Mouse (Mus musculus) limb, embryonic 14.5 days (tissue): Measurements from ENCODE around the gene Enah. TPM values are rescaled to one million over a fixed set of nuclear protein-coding genes. Genes with fewer than 3 reads are reported as not detected.

Source experiments
- ATAC-seq: fragments of 200-750 bp; cut with Nextera tagmentation; 2 replicates; pipeline ENCODE4 v1.8.0; 2017; ENCODE audit warnings: low read depth, moderate number of reproducible peaks, moderate TSS enrichment; ENCODE audit not compliant: low FRiP score
- DNase-seq: peaks from one replicate; pipeline ENCODE4 v3.0.0-alpha.2; 2015; ENCODE audit warnings: low spot score
- H3K27ac ChIP-seq: fragments of 300-500 bp; sonication (generic); replicated peaks from 2 replicates; pipeline ENCODE4 v1.5.1; 2014; ENCODE audit warnings: low read depth, mild to moderate bottlenecking, low read length, moderate library complexity, mixed read lengths
- H3K27me3 ChIP-seq: fragments of 300-500 bp; sonication (generic); 2 replicates; pipeline ENCODE4 v1.6.1; 2014; ENCODE audit warnings: low read length, mixed read lengths; ENCODE audit not compliant: control insufficient read depth, insufficient read depth
- H3K36me3 ChIP-seq: fragments of 300-500 bp; sonication (generic); 2 replicates; pipeline ENCODE4 v1.6.1; 2014; ENCODE audit warnings: mild to moderate bottlenecking, low read length, moderate library complexity, mixed read lengths; ENCODE audit not compliant: control insufficient read depth, insufficient read depth
- H3K4me1 ChIP-seq: fragments of 300-500 bp; sonication (generic); 2 replicates; pipeline ENCODE4 v1.6.1; 2014; ENCODE audit warnings: antibody characterized with exemption, low read length, mixed read lengths; ENCODE audit not compliant: control insufficient read depth, insufficient read depth
- H3K4me2 ChIP-seq: fragments of 300-500 bp; sonication (generic); replicated peaks from 2 replicates; pipeline ENCODE4 v1.6.1; 2014; ENCODE audit warnings: low read depth, mild to moderate bottlenecking, low read length, moderate library complexity; ENCODE audit not compliant: severe bottlenecking
- H3K4me3 ChIP-seq: fragments of 300-500 bp; sonication (generic); replicated peaks from 2 replicates; pipeline ENCODE4 v1.5.1; 2014; ENCODE audit warnings: low read length
- H3K9ac ChIP-seq: fragments of 300-500 bp; sonication (generic); 2 replicates; pipeline ENCODE4 v1.6.1; 2014; ENCODE audit warnings: mild to moderate bottlenecking, low read depth, low read length, moderate library complexity; ENCODE audit not compliant: severe bottlenecking
- H3K9me3 ChIP-seq: fragments of 300-500 bp; sonication (generic); 2 replicates; pipeline ENCODE4 v1.6.1; 2016; ENCODE audit warnings: low read length; ENCODE audit not compliant: control insufficient read depth
- POLR2A ChIP-seq: fragments of 200-500 bp; IDR thresholded peaks from 2 replicates; pipeline ENCODE4 v1.8.0; 2012; ENCODE audit warnings: inconsistent platforms, mild to moderate bottlenecking, moderate library complexity, borderline replicate concordance; ENCODE audit not compliant: insufficient read depth, insufficient read length; ENCODE audit errors: extremely low read depth
- WGBS: fragments of 180-500 bp; shearing (Covaris S2); extraction: QIAGEN DNeasy Blood & Tissue Kit; methylation state at CpG from one replicate; pipeline ENCODE4 v1.1.7; 2014; 5-methylcytosine and 5-hydroxymethylcytosine counted together
- polyA plus RNA-seq, 2 experiments: library from polyadenylated mRNA; depleted of rRNA in 1 of 2; stranded (reverse) in 1 of 2; unstranded in 1 of 2; fragments of >200 nt; fragmentation: Nextera tagmentation in 1 of 2; extraction: Ambion mirVana in 1 of 2; gene quantifications; 2 replicates each; pipeline versions ENCODE4 v1.2.1 to v1.2.3; 2012 to 2014

Gene Enah
- polyA plus RNA-seq, 2 experiments: 29.3 to 89.2 TPM

DNA sequence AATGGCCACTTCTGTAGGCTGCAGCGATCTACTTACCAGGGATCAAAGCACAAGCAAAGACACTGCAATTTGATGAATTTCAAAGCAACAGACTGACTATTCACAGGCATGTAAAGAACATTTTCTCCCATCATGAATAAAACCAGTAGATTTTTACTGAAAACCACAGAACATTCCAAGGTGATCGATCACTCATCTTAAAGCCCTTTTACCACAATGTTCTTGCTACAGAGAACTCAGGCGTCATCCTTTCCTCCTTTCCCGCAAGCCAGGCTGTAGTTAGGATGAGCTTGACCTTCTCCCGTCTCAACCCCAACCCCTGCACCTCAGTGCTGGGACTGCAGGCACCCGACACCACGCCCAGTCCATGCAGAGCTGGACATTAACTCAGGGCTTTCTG is 107.9 kb downstream of the Enah start:
- Histone ChIP-seq H3K36me3 (peaks cover 41% of the 10 kb centered on the region), H3K9me3 (no peaks in the 10 kb centered on the region), H3K4me3 (no peak overlapping the region), H3K27me3 (no peaks in the 10 kb centered on the region), H3K4me1 (no peaks in the 10 kb centered on the region), H3K27ac (no peak overlapping the region), H3K9ac (no peak overlapping the region), H3K4me2 (no peak overlapping the region)
- 90% methylated on average over 7 of the region's 7 CpGs for WGBS
- DNase-seq: no peak
- no peak for ATAC-seq
- TF ChIP-seq POLR2A: no peak

DNA sequence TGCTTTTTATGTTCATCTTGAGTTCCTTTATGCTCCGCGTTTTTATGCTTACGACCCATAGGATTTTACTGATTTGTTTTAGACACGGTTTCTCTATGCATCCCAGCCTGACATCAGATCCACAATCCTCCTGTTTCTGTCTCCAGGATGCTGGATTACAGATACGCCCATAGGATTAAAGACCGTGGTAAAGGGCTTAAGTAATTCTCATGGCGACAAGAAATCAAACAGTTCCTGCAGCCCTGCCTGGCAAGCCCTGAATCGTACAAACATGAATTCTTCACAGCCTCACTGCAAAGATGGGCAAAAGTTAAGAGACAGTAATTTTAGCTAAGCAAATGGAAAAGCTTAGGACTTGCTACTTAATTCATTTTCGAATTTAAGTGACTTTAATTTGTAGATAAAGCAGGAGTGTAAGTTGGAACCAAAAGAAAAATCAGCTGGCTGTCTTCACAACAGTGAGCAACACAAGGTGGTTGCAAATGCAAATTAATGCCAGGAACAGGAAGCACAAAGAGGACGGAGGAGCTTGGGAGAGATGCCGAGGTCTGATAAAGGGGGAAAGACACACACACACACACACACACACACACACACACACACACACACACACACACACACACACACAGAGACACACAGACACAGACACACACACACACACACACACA is 118.0 kb downstream of the Enah start:
- H3K9me3 ChIP-seq: no peaks in the 10 kb centered on the region
- no peaks in the 10 kb centered on the region for H3K27me3 ChIP-seq
- H3K9ac ChIP-seq: no peak overlapping the region
- H3K36me3 ChIP-seq: peaks cover 34% of the 10 kb centered on the region
- TF ChIP-seq POLR2A: no peak
- no peak overlapping the region for H3K4me2 ChIP-seq
- H3K4me3 ChIP-seq: no peak overlapping the region
- 73% methylated on average over 11 of the region's 11 CpGs for WGBS
- H3K4me1 ChIP-seq: no peaks in the 10 kb centered on the region
- no peak for DNase-seq
- no peak overlapping the region for H3K27ac ChIP-seq
- ATAC-seq: no peak

DNA sequence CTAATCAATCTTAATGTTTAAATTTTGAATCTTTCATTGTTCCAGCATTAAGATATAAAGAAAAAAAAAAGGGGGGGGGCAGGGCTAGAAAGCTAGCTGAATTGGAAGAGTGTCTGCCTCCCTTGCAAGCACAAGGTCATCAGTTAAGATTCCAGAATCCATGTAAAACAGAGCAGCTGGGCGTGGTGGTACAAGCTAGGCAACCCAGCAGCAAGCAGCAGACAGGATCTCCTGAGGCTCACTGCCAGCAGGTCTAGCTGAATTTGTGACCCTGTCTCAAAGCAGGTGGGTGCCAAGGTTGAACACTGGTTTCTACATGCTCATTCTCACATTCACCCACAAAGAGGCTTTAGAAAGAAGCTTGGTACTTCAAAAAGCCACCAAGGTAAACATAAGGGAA is 118.9 kb downstream of the Enah start:
- 96% methylated on average over 1 of the region's 1 CpGs for WGBS
- no peak overlapping the region for H3K4me3 ChIP-seq
- H3K9ac ChIP-seq: no peak overlapping the region
- H3K4me1 ChIP-seq: no peaks in the 10 kb centered on the region
- TF ChIP-seq POLR2A: no peak
- H3K9me3 ChIP-seq: no peaks in the 10 kb centered on the region
- no peak for DNase-seq
- ATAC-seq: no peak
- H3K4me2 ChIP-seq: no peak overlapping the region
- no peaks in the 10 kb centered on the region for H3K27me3 ChIP-seq
- no peak overlapping the region for H3K27ac ChIP-seq
- peaks cover 26% of the 10 kb centered on the region for H3K36me3 ChIP-seq

DNA sequence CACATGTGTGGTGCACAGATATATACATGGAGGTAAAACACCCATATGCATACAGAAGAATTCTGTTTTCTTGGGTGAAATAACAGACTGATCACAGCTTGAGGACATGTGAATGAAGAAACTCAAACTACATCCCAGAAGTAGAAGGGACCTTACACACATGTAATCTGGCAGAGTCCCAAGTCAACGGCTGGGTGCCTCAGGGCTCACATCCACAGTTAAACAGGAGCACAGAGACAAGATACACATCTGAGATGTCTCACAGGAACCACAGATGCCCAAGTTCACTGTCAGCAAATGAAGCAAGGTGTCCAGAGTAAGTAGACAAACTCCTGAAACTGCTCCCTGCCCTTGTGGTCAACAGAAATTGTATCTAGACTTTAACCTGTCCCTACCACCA is 120.8 kb downstream of the Enah start:
- no peak for TF ChIP-seq POLR2A
- Histone ChIP-seq H3K4me1 (no peaks in the 10 kb centered on the region), H3K36me3 (peaks cover 11% of the 10 kb centered on the region), H3K4me3 (no peak overlapping the region), H3K9ac (no peak overlapping the region), H3K9me3 (no peaks in the 10 kb centered on the region), H3K27ac (no peak overlapping the region), H3K27me3 (no peaks in the 10 kb centered on the region), H3K4me2 (no peak overlapping the region)
- no peak for ATAC-seq
- DNase-seq: no peak
- 65% methylated on average over 1 of the region's 1 CpGs for WGBS

DNA sequence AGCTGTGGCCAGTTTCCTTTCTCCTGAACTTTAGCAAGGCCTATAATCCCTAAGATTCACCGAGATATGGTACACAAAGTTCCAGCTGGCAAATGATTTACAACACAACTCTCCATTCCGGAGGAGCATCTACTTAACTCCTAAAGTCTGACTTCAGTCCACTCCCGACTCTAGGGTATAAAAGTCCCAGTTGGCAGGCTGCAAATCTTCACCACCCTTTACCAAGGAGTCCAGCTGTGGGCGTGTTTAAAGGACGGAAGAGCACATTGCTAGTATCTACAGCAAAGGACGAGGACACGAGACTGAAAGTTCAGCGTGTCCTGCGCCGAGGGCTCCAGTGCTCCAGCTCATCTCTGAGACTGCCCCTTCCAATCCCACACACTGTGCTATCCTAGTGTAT is 122.8 kb downstream of the Enah start:
- H3K36me3 ChIP-seq: no peaks in the 10 kb centered on the region
- no peaks in the 10 kb centered on the region for H3K4me1 ChIP-seq
- ATAC-seq (no peak), DNase-seq (no peak)
- no peak for TF ChIP-seq POLR2A
- no peaks in the 10 kb centered on the region for H3K27me3 ChIP-seq
- H3K27ac ChIP-seq: no peak overlapping the region
- H3K9ac ChIP-seq: no peak overlapping the region
- H3K4me3 ChIP-seq: no peak overlapping the region
- 81% methylated on average over 10 of the region's 10 CpGs for WGBS
- no peak overlapping the region for H3K4me2 ChIP-seq
- no peaks in the 10 kb centered on the region for H3K9me3 ChIP-seq

DNA sequence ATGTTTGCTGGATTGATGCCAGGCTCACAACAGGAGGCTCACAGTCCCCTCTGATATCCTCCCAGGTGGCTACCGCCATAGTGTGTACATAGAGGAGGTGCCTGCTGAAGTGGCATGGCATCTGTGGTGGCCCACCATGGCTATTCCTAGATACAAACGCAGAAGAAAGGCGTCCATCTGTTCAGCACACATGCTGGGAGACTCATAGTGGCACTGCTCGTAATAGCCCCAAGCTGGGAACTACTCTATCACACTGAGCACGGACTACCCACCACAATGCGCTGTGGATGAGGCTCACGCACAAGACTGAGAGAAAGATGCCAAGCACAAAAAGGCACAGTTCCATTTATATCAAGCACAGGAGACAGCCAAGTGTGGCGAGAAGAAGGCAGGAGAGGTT is 126.1 kb downstream of the Enah start:
- H3K36me3 ChIP-seq: no peaks in the 10 kb centered on the region
- DNase-seq (no peak), ATAC-seq (no peak)
- H3K27me3 ChIP-seq: no peaks in the 10 kb centered on the region
- H3K4me1 ChIP-seq: no peaks in the 10 kb centered on the region
- WGBS: 65% methylated on average over 8 of the region's 8 CpGs
- no peaks in the 10 kb centered on the region for H3K9me3 ChIP-seq
- no peak for TF ChIP-seq POLR2A
- H3K4me2 ChIP-seq: no peak overlapping the region
- H3K4me3 ChIP-seq: no peak overlapping the region
- no peak overlapping the region for H3K9ac ChIP-seq
- no peak overlapping the region for H3K27ac ChIP-seq
